Mouse (Mus musculus): ENCODE results near the gene Tnfrsf13c. TPM values are rescaled to one million over a fixed set of nuclear protein-coding genes. Genes with fewer than 3 reads are reported as not detected.
A peak's percentile ranks its signal among the peaks of the same experiment; 100 is the strongest.

Tnfrsf13c gene
- polyA plus RNA-seq, 1 experiment from 2014 or later, result 0.14 TPM

MicroRNA genes within 50 kb of the gene (microRNA counts, 519-probe panel; counts per million panel counts)
- 2,236 counts per million, percentile 64 among the panel's probes with 10 or more counts for microRNA mmu-miR-33

Small RNAs within 50 kb of the gene (microRNA-seq; reads per million reads assigned to microRNA genes)
- 140 reads per million, percentile 57 among the genes with 10 or more reads in this experiment for gene Mir33

Other genes starting within 250 kb of the Tnfrsf13c start
- gene 1700029P11Rik, start 243.8 kb downstream of the Tnfrsf13c start, polyA plus RNA-seq (2015; fragmentation: Nextera tagmentation; extraction: Ambion mirVana), result not detected in 2 replicates
- gene Xrcc6, start 236.5 kb downstream of the Tnfrsf13c start, polyA plus RNA-seq (2015; fragmentation: Nextera tagmentation; extraction: Ambion mirVana), result 36.5 and 37.3 TPM in 2 replicates
- 46.4 and 47.2 TPM in 2 replicates for gene Desi1, start 190.5 kb downstream of the Tnfrsf13c start, polyA plus RNA-seq (2015; fragmentation: Nextera tagmentation; extraction: Ambion mirVana)
- 217 and 249 TPM in 2 replicates for gene Snu13, start 176.8 kb downstream of the Tnfrsf13c start, polyA plus RNA-seq (2015; fragmentation: Nextera tagmentation; extraction: Ambion mirVana)
- not detected in 2 replicates for gene 4930407I10Rik, start 165.2 kb downstream of the Tnfrsf13c start, polyA plus RNA-seq (2015; fragmentation: Nextera tagmentation; extraction: Ambion mirVana)
- 0.05 TPM in 1 of 2 replicates, not detected in the other for gene Mei1, start 154.4 kb downstream of the Tnfrsf13c start, polyA plus RNA-seq (2015; fragmentation: Nextera tagmentation; extraction: Ambion mirVana)
- 10.5 and 11.3 TPM in 2 replicates for gene Ccdc134, start 96.4 kb downstream of the Tnfrsf13c start, polyA plus RNA-seq (2015; fragmentation: Nextera tagmentation; extraction: Ambion mirVana)
- gene Srebf2, start 77.2 kb downstream of the Tnfrsf13c start, polyA plus RNA-seq (2015; fragmentation: Nextera tagmentation; extraction: Ambion mirVana), result 194 and 218 TPM in 2 replicates
- gene Shisa8, start 11.6 kb downstream of the Tnfrsf13c start, polyA plus RNA-seq (2015; fragmentation: Nextera tagmentation; extraction: Ambion mirVana), result 0.77 and 1.0 TPM in 2 replicates
- gene Cenpm, start 20.4 kb upstream of the Tnfrsf13c start, polyA plus RNA-seq (2015; fragmentation: Nextera tagmentation; extraction: Ambion mirVana), result 12.7 and 13.9 TPM in 2 replicates
- gene 1500009C09Rik, start 28.0 kb upstream of the Tnfrsf13c start, polyA plus RNA-seq (2015; fragmentation: Nextera tagmentation; extraction: Ambion mirVana), result 21.0 and 21.7 TPM in 2 replicates
- gene Sept3, start 50.5 kb upstream of the Tnfrsf13c start, polyA plus RNA-seq (2015; fragmentation: Nextera tagmentation; extraction: Ambion mirVana), result 406 and 437 TPM in 2 replicates
- gene Wbp2nl, start 74.6 kb upstream of the Tnfrsf13c start, polyA plus RNA-seq (2015; fragmentation: Nextera tagmentation; extraction: Ambion mirVana), result 0.25 TPM in 1 of 2 replicates, not detected in the other
- 23.8 and 28.0 TPM in 2 replicates for gene Naga, start 114.6 kb upstream of the Tnfrsf13c start, polyA plus RNA-seq (2015; fragmentation: Nextera tagmentation; extraction: Ambion mirVana)
- 1.1 and 1.5 TPM in 2 replicates for gene Pheta2, start 114.6 kb upstream of the Tnfrsf13c start, polyA plus RNA-seq (2015; fragmentation: Nextera tagmentation; extraction: Ambion mirVana)
- 300 and 320 TPM in 2 replicates for gene Smdt1, start 114.6 kb upstream of the Tnfrsf13c start, polyA plus RNA-seq (2015; fragmentation: Nextera tagmentation; extraction: Ambion mirVana)
- 321 and 346 TPM in 2 replicates for gene Ndufa6, start 130.0 kb upstream of the Tnfrsf13c start, polyA plus RNA-seq (2015; fragmentation: Nextera tagmentation; extraction: Ambion mirVana)
- gene Cyp2d22, start 155.9 kb upstream of the Tnfrsf13c start, polyA plus RNA-seq (2015; fragmentation: Nextera tagmentation; extraction: Ambion mirVana), result 1.2 and 1.5 TPM in 2 replicates
- not detected in 2 replicates for gene Cyp2d11, start 169.7 kb upstream of the Tnfrsf13c start, polyA plus RNA-seq (2015; fragmentation: Nextera tagmentation; extraction: Ambion mirVana)
- not detected in 2 replicates for gene Cyp2d10, start 182.8 kb upstream of the Tnfrsf13c start, polyA plus RNA-seq (2015; fragmentation: Nextera tagmentation; extraction: Ambion mirVana)
- gene Cyp2d9, start 209.1 kb upstream of the Tnfrsf13c start, polyA plus RNA-seq (2015; fragmentation: Nextera tagmentation; extraction: Ambion mirVana), result not detected in 2 replicates